Mouse (Mus musculus) testis, adult 2 months (tissue): ENCODE data around the gene Dhh. TPM values are rescaled to one million over a fixed set of nuclear protein-coding genes. Genes with fewer than 3 reads are reported as not detected.

Experiments
- H3K27ac ChIP-seq: fragments of 200-500 bp; 2 replicates; pipeline ENCODE4 v1.5.1; 2012; ENCODE audit warnings: low read depth, low read length; ENCODE audit not compliant: control insufficient read depth, insufficient read depth
- H3K27me3 ChIP-seq: fragments of 200-500 bp; 2 replicates; pipeline ENCODE4 v1.6.1; 2012; ENCODE audit warnings: mild to moderate bottlenecking, low read length, moderate library complexity; ENCODE audit not compliant: control insufficient read depth, insufficient read depth
- H3K36me3 ChIP-seq: fragments of 200-500 bp; 2 replicates; pipeline ENCODE4 v1.6.1; 2012; ENCODE audit warnings: mild to moderate bottlenecking, low read length; ENCODE audit not compliant: control insufficient read depth, insufficient read depth
- H3K4me1 ChIP-seq: fragments of 200-500 bp; 2 replicates; pipeline ENCODE4 v1.6.1; 2012; ENCODE audit warnings: low read length; ENCODE audit not compliant: control insufficient read depth, insufficient read depth
- H3K4me3 ChIP-seq: fragments of 200-500 bp; 2 replicates; pipeline ENCODE4 v1.5.1; 2012; ENCODE audit warnings: low read depth, mild to moderate bottlenecking, low read length, moderate library complexity, mixed read lengths; ENCODE audit not compliant: control insufficient read depth
- CTCF ChIP-seq: fragments of 200-500 bp; IDR thresholded peaks from 2 replicates; pipeline ENCODE4 v1.5.1; 2012; ENCODE audit warnings: low read depth, mild to moderate bottlenecking, inconsistent platforms, low read length, moderate library complexity; ENCODE audit not compliant: control insufficient read depth, insufficient read depth, insufficient replicate concordance
- POLR2A ChIP-seq: fragments of 200-500 bp; IDR thresholded peaks from 2 replicates; pipeline ENCODE4 v1.6.1; 2012; ENCODE audit warnings: low read depth, mild to moderate bottlenecking, inconsistent platforms, low read length, moderate library complexity; ENCODE audit not compliant: control insufficient read depth
- polyA plus RNA-seq: library from polyadenylated mRNA; depleted of rRNA; stranded (reverse); fragments of >200 nt; gene quantifications from 2 replicates; pipeline ENCODE4 v1.2.3, GENCODE M21; 2012; rRNA removed

Gene Dhh
- polyA plus RNA-seq, 1 experiment: 10.8 TPM

- Histone ChIP-seq H3K4me1 (no peaks in the 10 kb centered on the region), H3K36me3 (peaks cover 4% of the 10 kb centered on the region), H3K4me3 (no peak overlapping the region), H3K27me3 (no peaks in the 10 kb centered on the region), H3K27ac (no peak overlapping the region)
- TF ChIP-seq CTCF (no peak), POLR2A (no peak)
Measured at GRCm38 (mm10) chr15:98846140-98846539, 52.2 kb downstream of the Dhh start.

- Histone ChIP-seq H3K27me3 (no peaks in the 10 kb centered on the region), H3K27ac (no peak overlapping the region), H3K4me1 (no peaks in the 10 kb centered on the region), H3K36me3 (peaks cover 3% of the 10 kb centered on the region), H3K4me3 (no peak overlapping the region)
- TF ChIP-seq CTCF (no peak), POLR2A (no peak)
Measured at GRCm38 (mm10) chr15:98845149-98845548, 53.2 kb downstream of the Dhh start.

- Histone ChIP-seq H3K36me3 (peaks cover 2% of the 10 kb centered on the region), H3K27ac (no peak overlapping the region), H3K4me3 (no peak overlapping the region), H3K27me3 (no peaks in the 10 kb centered on the region), H3K4me1 (no peaks in the 10 kb centered on the region)
- TF ChIP-seq POLR2A (no peak), CTCF (no peak)
Measured at GRCm38 (mm10) chr15:98843595-98844223, 54.6 kb downstream of the Dhh start.

Other genes with a start within 250 kb of the Dhh start
- 15.1 and 16.9 TPM in 2 replicates for gene Ddx23, start 235.6 kb downstream of the Dhh start, polyA plus RNA-seq
- 0.32 and 0.46 TPM in 2 replicates for gene Rnd1, start 221.1 kb downstream of the Dhh start, polyA plus RNA-seq
- gene Ccdc65, start 190.3 kb downstream of the Dhh start, polyA plus RNA-seq: 158 and 181 TPM in 2 replicates
- gene Fkbp11, start 170.3 kb downstream of the Dhh start, polyA plus RNA-seq: 1.0 and 1.4 TPM in 2 replicates
- gene Arf3, start 135.3 kb downstream of the Dhh start, polyA plus RNA-seq: 60.1 and 80.4 TPM in 2 replicates
- gene Wnt10b, start 120.4 kb downstream of the Dhh start, polyA plus RNA-seq: 0.47 and 0.67 TPM in 2 replicates
- 3.5 and 4.0 TPM in 2 replicates for gene Wnt1, start 108.7 kb downstream of the Dhh start, polyA plus RNA-seq
- gene Ddn, start 89.0 kb downstream of the Dhh start, polyA plus RNA-seq: 0.02 TPM in 1 of 2 replicates, not detected in the other
- gene Prkag1, start 67.0 kb downstream of the Dhh start, polyA plus RNA-seq: 18.4 and 19.5 TPM in 2 replicates
- gene Kmt2d, start 27.3 kb downstream of the Dhh start, polyA plus RNA-seq: 17.0 and 17.4 TPM in 2 replicates
- 4.6 and 4.8 TPM in 2 replicates for gene Rhebl1, start 4.0 kb downstream of the Dhh start, polyA plus RNA-seq
- gene Lmbr1l, start 19.7 kb upstream of the Dhh start, polyA plus RNA-seq: 478 and 581 TPM in 2 replicates
- 124 and 148 TPM in 2 replicates for gene Tuba1b, start 36.0 kb upstream of the Dhh start, polyA plus RNA-seq
- gene Gm49450, start 55.0 kb upstream of the Dhh start, polyA plus RNA-seq: 2.3 and 2.4 TPM in 2 replicates
- gene Tuba1a, start 55.2 kb upstream of the Dhh start, polyA plus RNA-seq: 77.2 and 93.1 TPM in 2 replicates
- gene Tuba1c, start 131.4 kb upstream of the Dhh start, polyA plus RNA-seq: 223 and 227 TPM in 2 replicates
- 0.14 and 0.36 TPM in 2 replicates for gene Prph, start 156.6 kb upstream of the Dhh start, polyA plus RNA-seq
- gene Troap, start 176.0 kb upstream of the Dhh start, polyA plus RNA-seq: 15.2 and 17.5 TPM in 2 replicates
- 0.72 and 1.0 TPM in 2 replicates for gene C1ql4, start 189.3 kb upstream of the Dhh start, polyA plus RNA-seq
- gene Dnajc22, start 194.6 kb upstream of the Dhh start, polyA plus RNA-seq: 4.1 TPM in 2 replicates
- gene Spats2, start 227.4 kb upstream of the Dhh start, polyA plus RNA-seq: 34.2 and 35.8 TPM in 2 replicates